Mouse (Mus musculus) 416B (cell line): ENCODE results near the gene Pi4k2a.
A peak's percentile ranks its signal among the peaks of the same experiment; 100 is the strongest.

ENCODE experiments used
- DNase-seq: peaks from one replicate; pipeline ENCODE4 v3.0.0; 2011; ENCODE audit warnings: low read depth

The Pi4k2a gene

GRCm38 (mm10) chr19:42164188-42164587, 73.9 kb downstream of the Pi4k2a start:
- DNase-seq = no peak

DNA sequence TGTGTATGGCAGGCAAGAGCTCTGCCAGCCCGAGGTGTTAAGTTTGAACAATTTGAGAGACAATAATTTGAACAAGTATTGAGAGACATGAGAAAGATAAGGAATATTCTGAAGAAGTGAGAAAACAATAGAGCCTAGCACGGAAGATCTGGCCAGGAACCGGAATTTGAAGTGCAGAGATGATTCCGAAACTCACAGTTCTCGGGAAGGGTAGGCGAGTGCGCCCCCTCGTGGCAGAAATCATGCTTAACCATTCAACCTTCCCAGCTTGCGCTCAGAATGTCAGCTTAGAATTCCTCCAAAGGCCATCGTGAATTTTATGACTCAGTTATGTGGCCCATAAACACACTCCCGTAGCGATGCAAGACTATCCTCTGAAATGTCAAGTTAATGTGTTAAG, 75.9 kb downstream of the Pi4k2a start:
- peak; percentile 83 for DNase-seq

- DNase-seq = no peak
These were observed 76.5 kb downstream of the Pi4k2a start for GRCm38 (mm10) chr19:42166766-42167165.

DNA sequence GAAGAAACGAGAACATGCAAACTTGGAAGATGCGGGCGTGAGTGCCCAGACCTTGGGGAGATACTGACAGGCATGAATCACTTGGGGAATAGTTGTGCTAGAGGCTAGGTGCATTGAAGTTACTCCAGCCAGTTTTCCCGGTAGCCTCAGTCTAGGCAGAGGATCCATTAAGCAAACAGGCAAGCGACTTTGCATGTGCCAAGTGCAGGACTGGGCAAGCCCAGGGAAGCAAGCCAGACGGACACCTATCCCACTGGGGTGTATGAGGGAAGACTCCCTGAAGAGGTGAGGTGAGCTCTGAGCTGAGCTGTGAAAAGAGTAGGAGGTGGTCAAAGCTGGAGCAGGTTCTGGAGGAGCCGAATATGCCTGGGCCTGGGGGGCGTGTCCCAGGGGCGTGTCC, 77.2 kb downstream of the Pi4k2a start:
- DNase-seq = no peak

DNA sequence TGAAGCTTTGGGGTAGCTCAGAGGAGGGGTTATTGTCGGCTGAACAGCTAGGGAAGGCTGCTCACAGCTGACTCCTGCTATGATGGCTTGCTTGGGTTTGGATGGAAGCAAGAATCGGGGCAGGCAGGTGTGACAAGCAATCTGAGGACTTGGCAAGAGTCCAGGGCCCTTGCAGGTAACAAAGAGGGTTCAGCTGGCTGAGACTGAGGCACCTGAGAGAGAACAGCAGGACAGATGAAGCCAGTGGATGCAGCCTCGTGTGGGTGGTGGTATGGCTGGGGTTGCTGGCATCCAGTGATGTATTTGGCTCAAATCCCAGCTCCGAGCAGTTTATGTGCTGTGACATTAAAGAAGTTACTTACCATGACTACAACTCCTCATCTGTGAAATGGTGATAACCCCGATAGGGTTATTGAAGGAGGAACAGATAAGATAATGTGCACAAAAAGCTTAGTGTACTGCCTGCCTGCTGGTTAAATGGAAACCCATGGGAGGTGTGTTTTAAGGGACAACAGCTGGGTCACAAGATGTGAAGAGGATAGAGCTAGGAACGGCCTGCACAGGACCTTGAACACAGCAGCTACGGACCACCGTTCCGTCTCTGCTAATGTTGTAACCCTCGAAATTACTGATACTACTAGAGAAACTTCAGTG, 79.2 kb downstream of the Pi4k2a start:
- no peak for DNase-seq

DNA sequence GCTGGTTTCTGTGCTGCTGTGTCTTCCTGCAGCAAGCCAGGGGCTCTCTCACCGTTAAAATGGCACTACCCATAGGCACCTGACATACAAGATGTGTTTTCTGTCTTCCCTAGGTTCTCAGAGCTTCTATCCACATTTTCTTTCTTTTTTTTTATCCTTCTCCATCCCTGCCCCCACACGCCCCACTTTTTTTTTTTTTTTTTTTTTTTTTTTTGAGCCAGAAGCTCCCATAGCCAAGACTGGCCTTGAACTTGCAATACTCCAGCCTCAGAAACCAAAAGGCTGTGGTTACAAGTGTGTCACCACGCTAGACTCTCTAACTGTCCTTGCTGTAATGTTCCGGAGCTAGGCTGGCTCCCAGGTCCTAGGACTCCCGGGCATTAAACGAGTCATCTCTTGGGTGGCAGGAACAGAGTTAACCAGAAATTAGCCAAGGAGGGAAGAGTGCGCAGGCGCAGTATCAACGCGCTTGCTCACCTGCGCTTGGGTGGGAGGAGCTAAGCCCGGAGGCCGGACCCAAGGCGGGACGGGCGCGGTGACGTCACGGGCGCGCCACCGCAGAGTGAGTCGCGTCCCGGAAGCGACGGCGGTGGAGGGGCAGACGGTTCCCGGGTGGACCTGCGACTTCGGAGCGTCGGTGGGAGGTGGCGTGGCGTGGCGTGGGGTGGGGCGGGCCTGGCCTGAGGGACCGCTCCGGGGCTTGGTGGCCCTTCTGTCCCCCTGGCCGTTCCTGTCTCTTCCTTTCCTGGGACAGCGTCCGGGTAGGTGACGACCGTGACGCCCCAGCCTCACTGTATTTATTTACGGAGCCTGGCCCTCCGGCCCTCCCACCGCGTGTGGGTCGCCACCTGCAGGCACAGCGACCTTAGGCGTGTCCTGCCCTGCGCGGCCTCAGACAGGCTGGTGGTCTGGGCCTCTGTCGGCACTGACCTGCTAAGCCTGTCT, 80.0 kb downstream of the Pi4k2a start:
- DNase-seq = peak; percentile 94
